ENCODE assay signal across 10 mouse cellular contexts in the genomic region with DNA sequence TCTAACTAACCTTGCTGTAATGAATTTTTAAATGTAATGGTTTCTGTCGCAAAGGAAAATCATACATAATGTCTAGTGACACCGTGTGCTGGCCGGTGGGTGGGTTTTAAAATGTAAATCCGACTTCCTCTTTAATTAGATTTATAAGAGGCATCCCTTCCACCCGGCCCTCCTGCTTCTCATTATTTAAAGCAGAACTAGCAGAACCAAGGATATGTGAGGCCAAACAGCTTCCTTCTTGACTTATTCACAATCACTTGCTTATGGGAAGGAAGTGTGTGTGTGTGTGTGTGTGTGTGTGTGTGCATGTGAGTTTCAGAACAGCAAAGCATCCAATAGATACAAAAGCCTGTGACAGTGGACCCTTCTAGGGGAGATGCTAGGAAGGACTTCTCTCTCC.
DNase-seq lines count a peak whose midpoint lies in the region; ATAC-seq lines count a peak whose summit lies in the region.
"Had no signal": no experiment of that assay in that cellular context is flagged by ENCODE, and none has a peak within 500 bp of the region (broad histone marks: within the 10 kb centered on the region; RNA-seq: fewer than 3 reads in every experiment).

No protein-coding gene starts in this region.

- H3K4me2 ChIP-seq in kidney, embryonic 15.5 days = no peak overlapping the region
- H3K4me2 ChIP-seq in forebrain, embryonic 14.5 days (ENCODE audit: low read length) = peak overlapping the region; percentile 43

- ATAC-seq in kidney, embryonic 15.5 days (replicated peaks; ENCODE audit: low FRiP score) = no peak
- ATAC-seq in forebrain, embryonic 14.5 days = no peak

- peaks cover 15% of the 10 kb centered on the region for H3K4me1 ChIP-seq in kidney, embryonic 15.5 days
- H3K4me1 ChIP-seq in embryonic facial prominence, embryonic 10.5 days = peaks cover 64% of the 10 kb centered on the region
- H3K4me1 ChIP-seq in forebrain, embryonic 14.5 days (ENCODE audit: control insufficient read depth, insufficient read depth, low read length) = peaks cover 17% of the 10 kb centered on the region
- peaks cover 69% of the 10 kb centered on the region for H3K4me1 ChIP-seq in midbrain, embryonic 10.5 days
- H3K4me1 ChIP-seq: megakaryocyte, embryonic 14.5 days had no signal

- no peak overlapping the region for H3K9ac ChIP-seq in kidney, embryonic 15.5 days
- no peak overlapping the region for H3K9ac ChIP-seq in forebrain, embryonic 14.5 days (ENCODE audit: low read length)
- H3K9ac ChIP-seq: limb, embryonic 13.5 days had no signal

- 0 out of 2 replicates have a peak overlapping the region, but pooled peaks have one; percentile 22 for H3K27ac ChIP-seq in kidney, embryonic 15.5 days
- peak overlapping the region; percentile 31 for H3K27ac ChIP-seq in embryonic facial prominence, embryonic 10.5 days (replicated peaks)
- 0 out of 2 replicates have a peak overlapping the region, but pooled peaks have one; percentile 65 for H3K27ac ChIP-seq in forebrain, embryonic 14.5 days (ENCODE audit: low read depth, low read length)
- peak overlapping the region; percentile 78 for H3K27ac ChIP-seq in midbrain, embryonic 10.5 days (replicated peaks)
- H3K27ac ChIP-seq: limb, embryonic 13.5 days had no signal

- no peak for DNase-seq in kidney, adult 11 months
- peak; percentile 22 for DNase-seq in embryonic facial prominence, embryonic 10.5 days (ENCODE audit: low spot score)
- DNase-seq in forebrain, embryonic 14.5 days (ENCODE audit: low spot score) = no peak
- no peak for DNase-seq in midbrain, embryonic 10.5 days (ENCODE audit: low spot score)
- DNase-seq in adipocyte (ENCODE audit: low spot score) = no peak
- no peak for DNase-seq in spleen, adult 12 weeks (ENCODE audit: low spot score)
- DNase-seq: thymus, postnatal 4 days had no signal

- WGBS in kidney, embryonic 15.5 days = 41% methylated on average over 5 of the region's 5 CpGs
- WGBS in embryonic facial prominence, embryonic 10.5 days = 42% methylated on average over 5 of the region's 5 CpGs
- 24% methylated on average over 5 of the region's 5 CpGs for WGBS in forebrain, embryonic 14.5 days
- 68% methylated on average over 5 of the region's 5 CpGs for WGBS in midbrain, embryonic 10.5 days

- no peaks in the 10 kb centered on the region for H3K9me3 ChIP-seq in kidney, embryonic 15.5 days (replicated peaks)
- 0 out of 2 replicates have a peak, but pooled peaks cover 3% of the 10 kb centered on the region for H3K9me3 ChIP-seq in embryonic facial prominence, embryonic 10.5 days
- 0 out of 2 replicates have a peak, but pooled peaks cover 3% of the 10 kb centered on the region for H3K9me3 ChIP-seq in forebrain, embryonic 14.5 days (replicated peaks; ENCODE audit: control insufficient read depth, low read length)
- no peaks in the 10 kb centered on the region for H3K9me3 ChIP-seq in midbrain, embryonic 10.5 days (replicated peaks)

- H3K4me3 ChIP-seq in kidney, embryonic 15.5 days (replicated peaks) = no peak overlapping the region
- peak overlapping the region; percentile 27 for H3K4me3 ChIP-seq in embryonic facial prominence, embryonic 10.5 days
- no peak overlapping the region for H3K4me3 ChIP-seq in forebrain, embryonic 14.5 days (ENCODE audit: low read depth, low read length)
- H3K4me3 ChIP-seq in midbrain, embryonic 10.5 days = no peak overlapping the region
- H3K4me3 ChIP-seq: limb, embryonic 13.5 days; megakaryocyte, embryonic 14.5 days had no signal

- peaks cover 84% of the 10 kb centered on the region for H3K27me3 ChIP-seq in kidney, embryonic 15.5 days
- H3K27me3 ChIP-seq in embryonic facial prominence, embryonic 10.5 days (replicated peaks; ENCODE audit: low read depth, poor library complexity, severe bottlenecking) = peaks cover 77% of the 10 kb centered on the region
- peaks cover 43% of the 10 kb centered on the region for H3K27me3 ChIP-seq in forebrain, embryonic 14.5 days (replicated peaks; ENCODE audit: control insufficient read depth, insufficient read depth, low read length)
- peaks cover 78% of the 10 kb centered on the region for H3K27me3 ChIP-seq in midbrain, embryonic 10.5 days (ENCODE audit: low read depth, poor library complexity, severe bottlenecking)
- H3K27me3 ChIP-seq: megakaryocyte, embryonic 14.5 days had no signal

- H3K36me3 ChIP-seq in kidney, embryonic 15.5 days = no peaks in the 10 kb centered on the region
- no peaks in the 10 kb centered on the region for H3K36me3 ChIP-seq in embryonic facial prominence, embryonic 10.5 days (replicated peaks)
- no peaks in the 10 kb centered on the region for H3K36me3 ChIP-seq in forebrain, embryonic 14.5 days (ENCODE audit: control insufficient read depth, insufficient read depth, low read length)
- no peaks in the 10 kb centered on the region for H3K36me3 ChIP-seq in midbrain, embryonic 10.5 days
- H3K36me3 ChIP-seq: limb, embryonic 13.5 days had no signal

Comparison
In these comparisons a context has a peak if more than half of its experiments do, and no peak if none do; other contexts are left out.
1. H3K27ac ChIP-seq: peak in every context shown above with its lines; median percentile 78 in midbrain, embryonic 10.5 days; 65 in forebrain, embryonic 14.5 days; 31 in embryonic facial prominence, embryonic 10.5 days; 22 in kidney, embryonic 15.5 days.